Mouse (Mus musculus) small intestine, adult 2 months (tissue): ENCODE results near the gene Pdzk1. TPM values are rescaled to one million over a fixed set of nuclear protein-coding genes. Genes with fewer than 3 reads are reported as not detected.

ENCODE experiments used
- H3K27ac ChIP-seq: fragments of 200-500 bp; 2 replicates; pipeline ENCODE4 v1.5.1; 2012; ENCODE audit warnings: low read depth, low read length, control low read depth, inconsistent platforms; ENCODE audit not compliant: insufficient read depth
- H3K27me3 ChIP-seq: fragments of 200-500 bp; 2 replicates; pipeline ENCODE4 v1.6.1; 2012; ENCODE audit warnings: mild to moderate bottlenecking, moderate library complexity, low read length, inconsistent platforms; ENCODE audit not compliant: control insufficient read depth, insufficient read depth
- H3K36me3 ChIP-seq: fragments of 200-500 bp; 2 replicates; pipeline ENCODE4 v1.6.1; 2012; ENCODE audit warnings: mild to moderate bottlenecking, low read length, control low read depth, inconsistent platforms; ENCODE audit not compliant: control insufficient read depth, insufficient read depth
- H3K4me1 ChIP-seq: fragments of 200-500 bp; 2 replicates; pipeline ENCODE4 v1.6.1; 2012; ENCODE audit warnings: low read length, inconsistent platforms, mixed read lengths; ENCODE audit not compliant: control insufficient read depth, insufficient read depth, insufficient read length
- H3K4me3 ChIP-seq: fragments of 200-500 bp; 2 replicates; pipeline ENCODE4 v1.5.1; 2012; ENCODE audit warnings: low read depth, mild to moderate bottlenecking, control low read depth, inconsistent platforms, low read length, moderate library complexity
- CTCF ChIP-seq: fragments of 200-500 bp; IDR thresholded peaks from 2 replicates; pipeline ENCODE4 v1.5.1; 2012; ENCODE audit warnings: low read depth, mild to moderate bottlenecking, control low read depth, inconsistent platforms, low read length, moderate library complexity, mixed read lengths; ENCODE audit not compliant: insufficient replicate concordance, insufficient read length; ENCODE audit errors: extremely low read depth
- POLR2A ChIP-seq: fragments of 200-500 bp; IDR thresholded peaks from 2 replicates; pipeline ENCODE4 v1.6.1; 2012; ENCODE audit warnings: low read depth, mild to moderate bottlenecking, control low read depth, inconsistent platforms, low read length, moderate library complexity
- WGBS: fragments of 180-500 bp; shearing (Covaris S2); methylation state at CpG from one replicate; pipeline ENCODE4 v1.1.7; 2018; 5-methylcytosine and 5-hydroxymethylcytosine counted together
- polyA plus RNA-seq: library from polyadenylated mRNA; depleted of rRNA; stranded (reverse); fragments of >200 nt; gene quantifications from 2 replicates; pipeline ENCODE4 v1.2.3, GENCODE M21; 2012

Gene Pdzk1
- polyA plus RNA-seq, 1 experiment, result 58.3 TPM

GRCm38 (mm10) chr3:96848470-96848869, 19.4 kb downstream of the Pdzk1 start:
- no peak for TF ChIP-seq POLR2A
- TF ChIP-seq CTCF, result no peak
- WGBS, result 73% methylated on average over 8 of the region's 8 CpGs
- no peak overlapping the region for H3K27ac ChIP-seq

DNA sequence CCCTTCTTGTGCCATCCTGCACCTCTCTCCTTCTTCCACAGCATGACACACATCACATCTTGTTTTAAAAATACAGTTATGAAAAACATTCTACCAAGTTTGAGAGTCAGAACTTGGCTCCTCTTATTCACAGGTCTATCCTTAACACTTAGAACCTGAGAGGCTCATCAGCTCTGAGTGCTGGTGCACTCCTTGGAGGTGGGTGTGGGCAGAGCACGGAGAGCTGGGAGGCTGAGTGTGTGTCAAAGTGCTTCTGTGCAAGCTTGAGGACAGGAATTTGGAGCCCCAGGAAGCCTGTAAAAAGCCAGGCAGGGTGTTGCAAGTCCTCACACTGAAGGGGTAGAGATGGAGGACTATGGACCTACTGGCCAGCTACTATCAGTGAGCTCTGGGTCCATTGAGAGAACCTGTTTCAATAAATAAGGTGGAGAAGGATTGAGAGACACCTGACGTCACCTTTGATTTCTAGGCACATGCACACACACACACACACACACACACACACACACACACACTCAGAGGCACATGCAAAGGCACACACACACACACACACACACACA, 20.2 kb downstream of the Pdzk1 start:
- H3K27ac ChIP-seq, result no peak overlapping the region
- peaks cover 8% of the 10 kb centered on the region; the same call in 1 of the 2 replicates for H3K4me1 ChIP-seq
- no peaks in the 10 kb centered on the region for H3K27me3 ChIP-seq
- TF ChIP-seq CTCF (no peak), POLR2A (no peak)
- peaks cover 4% of the 10 kb centered on the region; the same call in 1 of the 2 replicates for H3K36me3 ChIP-seq
- WGBS, result 63% methylated on average over 2 of the region's 2 CpGs
- no peak overlapping the region for H3K4me3 ChIP-seq

More at GRCm38 (mm10) chr3:96848470-96848869, 19.4 kb downstream of the Pdzk1 start:
- Histone ChIP-seq H3K4me3 (no peak overlapping the region), H3K36me3 (peaks cover 4% of the 10 kb centered on the region; the same call in 1 of the 2 replicates), H3K4me1 (peaks cover 6% of the 10 kb centered on the region; the same call in 1 of the 2 replicates), H3K27me3 (no peaks in the 10 kb centered on the region)

GRCm38 (mm10) chr3:96852561-96852960, 23.5 kb downstream of the Pdzk1 start:
- H3K27me3 ChIP-seq, result no peaks in the 10 kb centered on the region

GRCm38 (mm10) chr3:96854376-96854775, 25.3 kb downstream of the Pdzk1 start:
- H3K4me1 ChIP-seq, result peaks cover 12% of the 10 kb centered on the region
- H3K4me3 ChIP-seq, result no peak overlapping the region
- no peak for TF ChIP-seq POLR2A
- TF ChIP-seq CTCF, result no peak
- H3K36me3 ChIP-seq, result peaks cover 10% of the 10 kb centered on the region
- H3K27me3 ChIP-seq, result no peaks in the 10 kb centered on the region
- H3K27ac ChIP-seq, result no peak overlapping the region
- 39% methylated on average over 4 of the region's 4 CpGs for WGBS

More at GRCm38 (mm10) chr3:96852561-96852960, 23.5 kb downstream of the Pdzk1 start:
- H3K4me3 ChIP-seq, result no peak overlapping the region
- peaks cover 6% of the 10 kb centered on the region for H3K36me3 ChIP-seq
- H3K4me1 ChIP-seq, result peaks cover 12% of the 10 kb centered on the region
- 53% methylated on average over 6 of the region's 6 CpGs for whole genome bisulfite sequencing
- TF ChIP-seq POLR2A, result no peak
- TF ChIP-seq CTCF, result no peak
- H3K27ac ChIP-seq, result no peak overlapping the region

DNA sequence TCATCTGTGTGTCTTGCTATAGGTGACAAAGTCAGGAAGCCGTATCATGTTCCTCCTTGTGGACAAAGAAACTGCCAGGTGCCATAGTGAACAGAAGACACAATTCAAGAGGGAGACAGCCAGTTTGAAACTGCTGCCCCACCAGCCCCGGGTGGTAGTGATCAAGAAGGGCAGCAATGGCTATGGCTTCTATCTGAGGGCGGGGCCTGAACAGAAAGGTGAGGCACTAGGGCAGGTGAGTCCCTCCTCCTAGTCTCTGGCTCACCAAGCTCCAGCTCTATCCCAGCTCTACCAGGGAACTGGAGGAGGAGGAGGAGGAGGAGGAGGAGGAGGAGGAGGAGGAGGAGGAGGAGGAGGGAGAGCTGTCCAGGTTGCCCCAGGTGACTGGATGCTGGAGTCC, 26.7 kb downstream of the Pdzk1 start:
- no peak for TF ChIP-seq CTCF
- TF ChIP-seq POLR2A, result no peak
- no peaks in the 10 kb centered on the region for H3K27me3 ChIP-seq
- H3K27ac ChIP-seq, result no peak overlapping the region
- WGBS, result 52% methylated on average over 3 of the region's 3 CpGs
- H3K36me3 ChIP-seq, result peaks cover 19% of the 10 kb centered on the region
- H3K4me3 ChIP-seq, result no peak overlapping the region
- H3K4me1 ChIP-seq, result peaks cover 12% of the 10 kb centered on the region

GRCm38 (mm10) chr3:96860498-96860897, 31.4 kb downstream of the Pdzk1 start:
- H3K4me3 ChIP-seq, result no peak overlapping the region
- WGBS, result 98% methylated on average over 5 of the region's 5 CpGs
- no peak for TF ChIP-seq CTCF
- no peak for TF ChIP-seq POLR2A
- H3K36me3 ChIP-seq, result peaks cover 22% of the 10 kb centered on the region
- H3K4me1 ChIP-seq, result no peaks in the 10 kb centered on the region; the same call in 1 of the 2 replicates
- H3K27ac ChIP-seq, result no peak overlapping the region
- H3K27me3 ChIP-seq, result no peaks in the 10 kb centered on the region

GRCm38 (mm10) chr3:96867863-96868262, 38.8 kb downstream of the Pdzk1 start:
- no peaks in the 10 kb centered on the region for H3K4me1 ChIP-seq
- H3K36me3 ChIP-seq, result peaks cover 46% of the 10 kb centered on the region
- no peaks in the 10 kb centered on the region for H3K27me3 ChIP-seq
- TF ChIP-seq CTCF (no peak), POLR2A (no peak)
- no peak overlapping the region for H3K27ac ChIP-seq
- H3K4me3 ChIP-seq, result no peak overlapping the region
- 91% methylated on average over 3 of the region's 3 CpGs for WGBS

- TF ChIP-seq CTCF (no peak), POLR2A (no peak)
- H3K36me3 ChIP-seq, result peaks cover 52% of the 10 kb centered on the region
- H3K4me3 ChIP-seq, result no peak overlapping the region
- H3K27me3 ChIP-seq, result no peaks in the 10 kb centered on the region
- H3K27ac ChIP-seq, result no peak overlapping the region
- H3K4me1 ChIP-seq, result no peaks in the 10 kb centered on the region
- 88% methylated on average over 8 of the region's 8 CpGs for WGBS
Observed at GRCm38 (mm10) chr3:96868566-96868965, 39.5 kb downstream of the Pdzk1 start.
